Mouse (Mus musculus): Measurements from ENCODE around the gene Plin3. TPM values are rescaled to one million over a fixed set of nuclear protein-coding genes. Genes with fewer than 3 reads are reported as not detected.

The Plin3 gene
- 66.4 and 70.9 TPM in 2 replicates for polyA plus RNA-seq (2014; fragmentation: Nextera tagmentation; extraction: Ambion mirVana)

- Histone ChIP-seq H3K27me3 (ENCODE audit: control insufficient read depth, insufficient read depth, low read length) (no peaks in the 10 kb centered on the region), H3K9me3 (ENCODE audit: control insufficient read depth, low read length) (no peaks in the 10 kb centered on the region), H3K36me3 (ENCODE audit: control insufficient read depth, insufficient read depth, low read length) (no peaks in the 10 kb centered on the region), H3K27ac (replicated peaks in 1 of 2; ENCODE audit: control insufficient read depth in 1 of 2, insufficient read depth in 1 of 2, low read depth in 2 of 2, low read length in 2 of 2) (peak within 1 kb of the TSS in 1 of 2 experiments; percentile 97; a peak in 3 of 4 replicates), H3K4me1 (ENCODE audit: control insufficient read depth in 2 of 2, insufficient read depth in 2 of 2, low read length in 2 of 2) (peaks cover 16 to 28% of the 10 kb centered on the region in 2 experiments), H3K9ac (ENCODE audit: low read length) (peak within 1 kb of the TSS; percentile 66; the same call in 1 of the 2 replicates), H3K4me3 (ENCODE audit: control insufficient read depth in 1 of 2, insufficient read depth in 1 of 2, low read depth in 1 of 2, low read length in 2 of 2) (no peak within 1 kb of the TSS), H3K4me2 (ENCODE audit: low read length) (peak within 1 kb of the TSS; percentile 90; the same call in 1 of the 2 replicates)
- ATAC-seq (ENCODE audit: insufficient number of reproducible peaks, insufficient read depth, low FRiP score, low read depth) = no peak
- 90% methylated on average over 4 of the region's 4 CpGs for whole genome bisulfite sequencing
Observed at GRCm38 (mm10) chr17:56292531-56293222, at the start of gene Plin3. TSS of gene Plin3 (minus strand) at chr17:56292873.

- H3K9ac ChIP-seq (ENCODE audit: low read length) = no peak overlapping the region
- no peaks in the 10 kb centered on the region for H3K27me3 ChIP-seq (ENCODE audit: control insufficient read depth, insufficient read depth, low read length)
- ATAC-seq (ENCODE audit: insufficient number of reproducible peaks, insufficient read depth, low FRiP score, low read depth) = no peak
- no peak overlapping the region for H3K4me2 ChIP-seq (ENCODE audit: low read length)
- peaks cover 24 to 39% of the 10 kb centered on the region in 2 experiments for H3K4me1 ChIP-seq (ENCODE audit: control insufficient read depth in 2 of 2, insufficient read depth in 2 of 2, low read length in 2 of 2)
- H3K27ac ChIP-seq (replicated peaks in 1 of 2; ENCODE audit: control insufficient read depth in 1 of 2, insufficient read depth in 1 of 2, low read depth in 2 of 2, low read length in 2 of 2) = no peak overlapping the region
- 0 out of 2 replicates have a peak, but pooled peaks cover 3% of the 10 kb centered on the region for H3K36me3 ChIP-seq (ENCODE audit: control insufficient read depth, insufficient read depth, low read length)
- H3K4me3 ChIP-seq (ENCODE audit: control insufficient read depth in 1 of 2, insufficient read depth in 1 of 2, low read depth in 1 of 2, low read length in 2 of 2) = no peak overlapping the region
- no peaks in the 10 kb centered on the region for H3K9me3 ChIP-seq (ENCODE audit: control insufficient read depth, low read length)
Observed at GRCm38 (mm10) chr17:56340717-56341116, 48.0 kb upstream of the Plin3 start.

- H3K36me3 ChIP-seq (ENCODE audit: control insufficient read depth, insufficient read depth, low read length) = no peaks in the 10 kb centered on the region
- WGBS = 72% methylated on average over 4 of the region's 4 CpGs
- H3K27ac ChIP-seq (replicated peaks in 1 of 2; ENCODE audit: control insufficient read depth in 1 of 2, insufficient read depth in 1 of 2, low read depth in 2 of 2, low read length in 2 of 2) = no peak overlapping the region
- peaks cover 24 to 44% of the 10 kb centered on the region in 2 experiments for H3K4me1 ChIP-seq (ENCODE audit: control insufficient read depth in 2 of 2, insufficient read depth in 2 of 2, low read length in 2 of 2)
- no peak overlapping the region for H3K4me3 ChIP-seq (ENCODE audit: control insufficient read depth in 1 of 2, insufficient read depth in 1 of 2, low read depth in 1 of 2, low read length in 2 of 2)
- ATAC-seq (ENCODE audit: insufficient number of reproducible peaks, insufficient read depth, low FRiP score, low read depth) = no peak
- H3K4me2 ChIP-seq (ENCODE audit: low read length) = no peak overlapping the region
- H3K9ac ChIP-seq (ENCODE audit: low read length) = no peak overlapping the region
- H3K27me3 ChIP-seq (ENCODE audit: control insufficient read depth, insufficient read depth, low read length) = no peaks in the 10 kb centered on the region
- no peaks in the 10 kb centered on the region for H3K9me3 ChIP-seq (ENCODE audit: control insufficient read depth, low read length)
Observed at GRCm38 (mm10) chr17:56338909-56339308, 46.2 kb upstream of the Plin3 start.

GRCm38 (mm10) chr17:56337791-56338190 is 45.1 kb upstream of the Plin3 start:
- H3K36me3 ChIP-seq (ENCODE audit: control insufficient read depth, insufficient read depth, low read length) = no peaks in the 10 kb centered on the region
- H3K4me3 ChIP-seq (ENCODE audit: control insufficient read depth in 1 of 2, insufficient read depth in 1 of 2, low read depth in 1 of 2, low read length in 2 of 2) = no peak overlapping the region
- H3K27me3 ChIP-seq (ENCODE audit: control insufficient read depth, insufficient read depth, low read length) = no peaks in the 10 kb centered on the region
- H3K4me1 ChIP-seq (ENCODE audit: control insufficient read depth in 2 of 2, insufficient read depth in 2 of 2, low read length in 2 of 2) = peaks cover 24 to 47% of the 10 kb centered on the region in 2 experiments
- no peaks in the 10 kb centered on the region for H3K9me3 ChIP-seq (ENCODE audit: control insufficient read depth, low read length)
- H3K9ac ChIP-seq (ENCODE audit: low read length) = peak overlapping the region; percentile 46; the same call in 1 of the 2 replicates
- 0 out of 2 replicates have a peak overlapping the region, but pooled peaks have one; percentile 6 for H3K4me2 ChIP-seq (ENCODE audit: low read length)
- ATAC-seq (ENCODE audit: insufficient number of reproducible peaks, insufficient read depth, low FRiP score, low read depth) = no peak
- peak overlapping the region in 1 of 2 experiments; percentile 41; a peak in 1 of 4 replicates for H3K27ac ChIP-seq (replicated peaks in 1 of 2; ENCODE audit: control insufficient read depth in 1 of 2, insufficient read depth in 1 of 2, low read depth in 2 of 2, low read length in 2 of 2)
- 53% methylated on average over 6 of the region's 6 CpGs for WGBS

GRCm38 (mm10) chr17:56337190-56337589 is 44.5 kb upstream of the Plin3 start:
- H3K27ac ChIP-seq (replicated peaks in 1 of 2; ENCODE audit: control insufficient read depth in 1 of 2, insufficient read depth in 1 of 2, low read depth in 2 of 2, low read length in 2 of 2) = peak overlapping the region in 1 of 2 experiments; percentile 41; a peak in 1 of 4 replicates
- ATAC-seq (ENCODE audit: insufficient number of reproducible peaks, insufficient read depth, low FRiP score, low read depth) = no peak

GRCm38 (mm10) chr17:56332987-56333386 is 40.3 kb upstream of the Plin3 start:
- WGBS = 42% methylated on average over 8 of the region's 8 CpGs
- Histone ChIP-seq H3K4me2 (ENCODE audit: low read length) (no peak overlapping the region), H3K4me3 (ENCODE audit: control insufficient read depth in 1 of 2, insufficient read depth in 1 of 2, low read depth in 1 of 2, low read length in 2 of 2) (no peak overlapping the region), H3K27ac (replicated peaks in 1 of 2; ENCODE audit: control insufficient read depth in 1 of 2, insufficient read depth in 1 of 2, low read depth in 2 of 2, low read length in 2 of 2) (no peak overlapping the region), H3K27me3 (ENCODE audit: control insufficient read depth, insufficient read depth, low read length) (no peaks in the 10 kb centered on the region), H3K9me3 (ENCODE audit: control insufficient read depth, low read length) (no peaks in the 10 kb centered on the region), H3K4me1 (ENCODE audit: control insufficient read depth in 2 of 2, insufficient read depth in 2 of 2, low read length in 2 of 2) (peaks cover 21 to 48% of the 10 kb centered on the region in 2 experiments), H3K36me3 (ENCODE audit: control insufficient read depth, insufficient read depth, low read length) (no peaks in the 10 kb centered on the region), H3K9ac (ENCODE audit: low read length) (no peak overlapping the region)
- ATAC-seq (ENCODE audit: insufficient number of reproducible peaks, insufficient read depth, low FRiP score, low read depth) = no peak

More at GRCm38 (mm10) chr17:56337190-56337589, 44.5 kb upstream of the Plin3 start:
- H3K4me3 ChIP-seq (ENCODE audit: control insufficient read depth in 1 of 2, insufficient read depth in 1 of 2, low read depth in 1 of 2, low read length in 2 of 2) = no peak overlapping the region
- 23% methylated on average over 4 of the region's 4 CpGs for WGBS
- H3K36me3 ChIP-seq (ENCODE audit: control insufficient read depth, insufficient read depth, low read length) = no peaks in the 10 kb centered on the region
- H3K9me3 ChIP-seq (ENCODE audit: control insufficient read depth, low read length) = no peaks in the 10 kb centered on the region
- H3K9ac ChIP-seq (ENCODE audit: low read length) = 0 out of 2 replicates have a peak overlapping the region, but pooled peaks have one; percentile 46
- no peaks in the 10 kb centered on the region for H3K27me3 ChIP-seq (ENCODE audit: control insufficient read depth, insufficient read depth, low read length)
- 0 out of 2 replicates have a peak overlapping the region, but pooled peaks have one; percentile 6 for H3K4me2 ChIP-seq (ENCODE audit: low read length)
- H3K4me1 ChIP-seq (ENCODE audit: control insufficient read depth in 2 of 2, insufficient read depth in 2 of 2, low read length in 2 of 2) = peaks cover 24 to 47% of the 10 kb centered on the region in 2 experiments

GRCm38 (mm10) chr17:56331256-56331655 is 38.6 kb upstream of the Plin3 start:
- Histone ChIP-seq H3K27me3 (ENCODE audit: control insufficient read depth, insufficient read depth, low read length) (no peaks in the 10 kb centered on the region), H3K36me3 (ENCODE audit: control insufficient read depth, insufficient read depth, low read length) (no peaks in the 10 kb centered on the region), H3K4me3 (ENCODE audit: control insufficient read depth in 1 of 2, insufficient read depth in 1 of 2, low read depth in 1 of 2, low read length in 2 of 2) (no peak overlapping the region), H3K4me2 (ENCODE audit: low read length) (no peak overlapping the region), H3K4me1 (ENCODE audit: control insufficient read depth in 2 of 2, insufficient read depth in 2 of 2, low read length in 2 of 2) (peaks cover 24 to 45% of the 10 kb centered on the region in 2 experiments), H3K9ac (ENCODE audit: low read length) (no peak overlapping the region), H3K9me3 (ENCODE audit: control insufficient read depth, low read length) (no peaks in the 10 kb centered on the region), H3K27ac (replicated peaks in 1 of 2; ENCODE audit: control insufficient read depth in 1 of 2, insufficient read depth in 1 of 2, low read depth in 2 of 2, low read length in 2 of 2) (no peak overlapping the region)
- ATAC-seq (ENCODE audit: insufficient number of reproducible peaks, insufficient read depth, low FRiP score, low read depth) = no peak
